Mouse (Mus musculus) urinary bladder, adult 2 months (tissue): Measurements from ENCODE around the gene Reep3. TPM values are rescaled to one million over a fixed set of nuclear protein-coding genes. Genes with fewer than 3 reads are reported as not detected.
A peak's percentile ranks its signal among the peaks of the same experiment; 100 is the strongest.

ENCODE experiments used
- DNase-seq: peaks from one replicate; pipeline ENCODE4 v3.0.0; 2022; ENCODE audit warnings: low spot score
- polyA plus RNA-seq: library from polyadenylated mRNA; depleted of rRNA; stranded (reverse); fragments of >200 nt; gene quantifications from 2 replicates; pipeline ENCODE4 v1.2.3, GENCODE M21; 2012

Reep3 gene
- polyA plus RNA-seq, 1 experiment: 50.7 TPM

- DNase-seq: peak; percentile 13
Observed at GRCm38 (mm10) chr10:67111044-67111798, 14.5 kb upstream of the Reep3 start.

GRCm38 (mm10) chr10:67109635-67110034 lies 12.9 kb upstream of the Reep3 start:
- DNase-seq: peak; percentile 13

GRCm38 (mm10) chr10:67108096-67108495 lies 11.4 kb upstream of the Reep3 start:
- no peak for DNase-seq

GRCm38 (mm10) chr10:67107017-67107761 lies 10.4 kb upstream of the Reep3 start:
- DNase-seq: no peak

GRCm38 (mm10) chr10:67106400-67106799 lies 9.7 kb upstream of the Reep3 start:
- no peak for DNase-seq

GRCm38 (mm10) chr10:67105331-67106217 lies 8.8 kb upstream of the Reep3 start:
- no peak for DNase-seq

- DNase-seq: no peak
Observed at GRCm38 (mm10) chr10:67104543-67104942, 7.8 kb upstream of the Reep3 start.

- DNase-seq: no peak
Observed at GRCm38 (mm10) chr10:67100831-67101251, 4.1 kb upstream of the Reep3 start.

GRCm38 (mm10) chr10:67100011-67100661 lies 3.4 kb upstream of the Reep3 start:
- no peak for DNase-seq

GRCm38 (mm10) chr10:67099183-67099929 lies 2.6 kb upstream of the Reep3 start:
- no peak for DNase-seq

- no peak for DNase-seq
Observed at GRCm38 (mm10) chr10:67098408-67099050, 1.8 kb upstream of the Reep3 start.

GRCm38 (mm10) chr10:67097437-67098150 lies 849 bp upstream of the Reep3 start:
- no peak for DNase-seq

GRCm38 (mm10) chr10:67095798-67096620 lies 736 bp downstream of the Reep3 start, which contains the start of gene Jmjd1c:
Gene Jmjd1c, plus strand, starts transcription at chr10:67096125.
- peak; percentile 77 for DNase-seq

GRCm38 (mm10) chr10:67094922-67095321 lies 1.8 kb downstream of the Reep3 start:
- no peak for DNase-seq

- DNase-seq: no peak
Observed at GRCm38 (mm10) chr10:67090611-67091010, 6.1 kb downstream of the Reep3 start.

GRCm38 (mm10) chr10:67087447-67088226 lies 9.1 kb downstream of the Reep3 start:
- no peak for DNase-seq

GRCm38 (mm10) chr10:67085916-67086315 lies 10.8 kb downstream of the Reep3 start:
- DNase-seq: no peak

GRCm38 (mm10) chr10:67085124-67085523 lies 11.6 kb downstream of the Reep3 start:
- no peak for DNase-seq
